Mouse (Mus musculus): Measurements from ENCODE around the gene Mta2. TPM values are rescaled to one million over a fixed set of nuclear protein-coding genes. Genes with fewer than 3 reads are reported as not detected.
A peak's percentile ranks its signal among the peaks of the same experiment; 100 is the strongest.

Gene Mta2
- polyA plus RNA-seq, 1 experiment, result 24.6 TPM

DNA sequence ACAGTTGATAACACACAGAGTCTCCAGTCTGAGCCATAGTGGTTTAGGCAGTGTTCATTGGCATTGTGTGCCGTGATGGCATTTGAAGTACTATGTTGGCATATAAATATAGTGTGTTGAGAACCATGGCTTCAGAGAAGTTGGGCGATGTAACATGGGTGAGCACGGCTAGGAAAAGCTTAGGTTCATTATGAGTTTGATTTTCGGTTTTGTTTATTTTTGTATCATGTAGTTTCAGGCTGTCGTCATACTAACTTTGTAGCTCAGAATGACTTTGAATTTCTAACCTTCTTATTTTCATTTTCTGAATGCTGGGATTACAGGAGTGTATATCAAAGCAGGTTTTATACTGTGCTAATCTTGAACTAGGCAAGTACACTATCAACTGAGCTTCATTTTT is 38.3 kb upstream of the Mta2 start:
- H3K27ac ChIP-seq (ENCODE audit: insufficient read depth, low read length), result no peak overlapping the region
- H3K4me1 ChIP-seq (ENCODE audit: control insufficient read depth, insufficient read depth, low read length), result no peaks in the 10 kb centered on the region; the same call in 1 of the 2 replicates
- TF ChIP-seq CTCF (IDR thresholded peaks at IDR 0.05; ENCODE audit: extremely low read depth, insufficient read depth, low read length), result no peak
- TF ChIP-seq POLR2A (IDR thresholded peaks at IDR 0.05; ENCODE audit: extremely low read depth, insufficient read depth, low read length), result no peak
- no peak overlapping the region for H3K4me3 ChIP-seq (ENCODE audit: insufficient read depth, low read length)

DNA sequence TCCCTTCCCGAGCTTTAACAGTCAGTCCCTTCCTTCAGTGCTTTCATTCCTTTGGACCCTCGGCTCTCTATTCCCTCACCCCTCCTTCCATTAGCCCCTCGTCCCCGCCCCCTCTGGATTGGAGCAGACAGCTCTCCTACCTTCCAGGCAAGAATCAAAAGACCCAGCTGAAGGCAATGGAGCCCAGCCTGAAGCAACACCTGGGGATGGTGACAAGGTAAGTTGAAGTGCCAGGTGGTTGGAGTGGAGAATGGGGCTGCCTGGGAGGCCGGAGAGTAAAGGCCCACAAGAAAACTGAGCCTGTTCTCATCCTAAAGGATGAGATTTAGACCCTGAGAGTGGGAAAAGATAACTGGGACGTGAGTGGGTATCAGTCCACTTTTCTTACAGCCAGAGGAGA is 33.1 kb upstream of the Mta2 start:
- TF ChIP-seq POLR2A (IDR thresholded peaks at IDR 0.05; ENCODE audit: extremely low read depth, insufficient read depth, low read length) (no peak), CTCF (IDR thresholded peaks at IDR 0.05; ENCODE audit: extremely low read depth, insufficient read depth, low read length) (no peak)
- no peak overlapping the region for H3K27ac ChIP-seq (ENCODE audit: insufficient read depth, low read length)
- no peak overlapping the region for H3K4me3 ChIP-seq (ENCODE audit: insufficient read depth, low read length)
- peaks cover 3% of the 10 kb centered on the region for H3K4me1 ChIP-seq (ENCODE audit: control insufficient read depth, insufficient read depth, low read length)

DNA sequence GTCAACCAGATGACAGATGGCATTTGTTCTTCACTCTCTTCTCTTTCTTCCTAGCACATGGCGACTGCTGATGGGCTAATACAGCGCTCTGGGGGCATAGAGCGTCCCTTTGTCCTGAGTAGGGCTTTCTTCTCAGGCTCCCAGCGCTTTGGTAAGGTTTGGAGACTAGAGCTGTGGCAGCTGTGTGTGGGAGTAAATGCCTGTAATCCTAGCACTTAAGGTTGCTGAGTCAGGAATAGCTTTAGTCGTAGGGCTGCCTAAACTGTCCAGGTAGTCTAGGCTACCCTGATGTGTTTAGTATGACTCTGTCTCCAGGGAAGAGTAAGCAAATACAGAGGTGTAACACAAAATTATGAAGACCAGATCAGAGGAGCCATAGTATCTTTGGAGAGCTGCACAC is 29.9 kb upstream of the Mta2 start:
- H3K4me3 ChIP-seq (ENCODE audit: insufficient read depth, low read length), result no peak overlapping the region
- TF ChIP-seq CTCF (IDR thresholded peaks at IDR 0.05; ENCODE audit: extremely low read depth, insufficient read depth, low read length) (no peak), POLR2A (IDR thresholded peaks at IDR 0.05; ENCODE audit: extremely low read depth, insufficient read depth, low read length) (no peak)
- H3K4me1 ChIP-seq (ENCODE audit: control insufficient read depth, insufficient read depth, low read length), result peaks cover 3% of the 10 kb centered on the region
- no peak overlapping the region for H3K27ac ChIP-seq (ENCODE audit: insufficient read depth, low read length)

DNA sequence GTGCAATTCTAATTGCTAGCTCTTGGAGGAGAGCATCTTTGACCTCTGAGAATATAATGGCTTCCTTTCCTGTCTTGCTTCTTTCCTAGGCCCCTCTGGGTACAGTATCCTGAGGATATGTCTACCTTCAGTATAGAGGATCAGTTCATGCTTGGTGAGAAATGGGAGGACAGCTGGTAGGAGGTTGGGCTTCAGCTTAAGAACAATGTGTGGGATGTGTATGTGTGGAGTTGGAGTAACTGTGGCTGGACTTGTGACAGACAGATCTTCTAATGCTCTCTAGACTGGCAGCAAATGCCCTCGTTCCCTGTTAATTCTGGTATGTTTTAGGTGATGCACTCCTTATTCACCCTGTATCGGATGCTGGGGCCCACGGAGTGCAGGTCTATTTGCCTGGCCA is 27.5 kb upstream of the Mta2 start:
- Histone ChIP-seq H3K4me3 (ENCODE audit: insufficient read depth, low read length) (no peak overlapping the region), H3K27ac (ENCODE audit: insufficient read depth, low read length) (0 out of 2 replicates have a peak overlapping the region, but pooled peaks have one; percentile 35)
- TF ChIP-seq CTCF (IDR thresholded peaks at IDR 0.05; ENCODE audit: extremely low read depth, insufficient read depth, low read length), result no peak
- TF ChIP-seq POLR2A (IDR thresholded peaks at IDR 0.05; ENCODE audit: extremely low read depth, insufficient read depth, low read length), result no peak

DNA sequence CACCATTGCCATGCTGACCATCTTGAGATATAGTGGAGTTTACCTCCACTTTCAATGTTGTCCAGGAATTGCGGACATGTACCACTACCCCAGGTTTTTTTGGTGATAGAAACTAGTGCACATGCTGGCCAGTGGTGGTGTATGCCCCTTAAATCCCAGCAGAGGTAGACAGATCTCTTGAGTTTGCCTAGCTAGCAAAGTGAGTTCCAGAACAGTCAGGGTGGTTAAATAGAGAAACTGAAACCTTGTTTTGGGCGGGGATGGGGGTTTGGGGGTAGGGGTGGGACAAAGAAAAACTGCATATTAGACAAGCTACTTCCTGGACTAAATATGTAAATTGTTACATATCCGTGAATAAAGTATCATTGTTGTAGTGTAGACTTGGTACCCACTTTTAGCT is 22.7 kb upstream of the Mta2 start:
- TF ChIP-seq POLR2A (IDR thresholded peaks at IDR 0.05; ENCODE audit: extremely low read depth, insufficient read depth, low read length) (no peak), CTCF (IDR thresholded peaks at IDR 0.05; ENCODE audit: extremely low read depth, insufficient read depth, low read length) (no peak)
- Histone ChIP-seq H3K4me1 (ENCODE audit: control insufficient read depth, insufficient read depth, low read length) (peaks cover 3% of the 10 kb centered on the region; the same call in 1 of the 2 replicates), H3K4me3 (ENCODE audit: insufficient read depth, low read length) (no peak overlapping the region), H3K27ac (ENCODE audit: insufficient read depth, low read length) (no peak overlapping the region)

More for the DNA sequence above, 27.5 kb upstream of the Mta2 start:
- H3K4me1 ChIP-seq (ENCODE audit: control insufficient read depth, insufficient read depth, low read length), result peaks cover 3% of the 10 kb centered on the region

DNA sequence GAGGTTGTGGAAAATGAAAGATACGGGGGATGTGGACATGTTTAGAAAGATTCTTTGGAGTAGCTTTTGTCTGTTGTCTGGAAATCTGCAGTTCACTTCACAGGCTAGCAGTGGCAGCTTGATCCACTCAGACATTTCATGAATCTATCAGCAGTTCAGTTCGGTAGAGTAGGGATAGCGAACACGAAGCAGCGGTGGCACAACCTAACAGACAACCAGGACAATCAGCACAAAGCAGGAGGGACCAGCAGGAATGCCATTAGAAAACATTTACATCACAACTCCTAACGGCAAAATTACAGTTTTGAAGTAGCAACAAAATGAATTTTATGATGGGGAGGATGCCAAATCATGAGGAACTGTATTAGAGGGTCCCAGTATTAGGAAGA is 22.0 kb upstream of the Mta2 start:
- Histone ChIP-seq H3K4me3 (ENCODE audit: insufficient read depth, low read length) (peak overlapping the region; percentile 73; the same call in 1 of the 2 replicates), H3K4me1 (ENCODE audit: control insufficient read depth, insufficient read depth, low read length) (peaks cover 3% of the 10 kb centered on the region; the same call in 1 of the 2 replicates), H3K27ac (ENCODE audit: insufficient read depth, low read length) (peak overlapping the region; percentile 67)
- no peak for TF ChIP-seq CTCF (IDR thresholded peaks at IDR 0.05; ENCODE audit: extremely low read depth, insufficient read depth, low read length)
- TF ChIP-seq POLR2A (IDR thresholded peaks at IDR 0.05; ENCODE audit: extremely low read depth, insufficient read depth, low read length), result no peak

DNA sequence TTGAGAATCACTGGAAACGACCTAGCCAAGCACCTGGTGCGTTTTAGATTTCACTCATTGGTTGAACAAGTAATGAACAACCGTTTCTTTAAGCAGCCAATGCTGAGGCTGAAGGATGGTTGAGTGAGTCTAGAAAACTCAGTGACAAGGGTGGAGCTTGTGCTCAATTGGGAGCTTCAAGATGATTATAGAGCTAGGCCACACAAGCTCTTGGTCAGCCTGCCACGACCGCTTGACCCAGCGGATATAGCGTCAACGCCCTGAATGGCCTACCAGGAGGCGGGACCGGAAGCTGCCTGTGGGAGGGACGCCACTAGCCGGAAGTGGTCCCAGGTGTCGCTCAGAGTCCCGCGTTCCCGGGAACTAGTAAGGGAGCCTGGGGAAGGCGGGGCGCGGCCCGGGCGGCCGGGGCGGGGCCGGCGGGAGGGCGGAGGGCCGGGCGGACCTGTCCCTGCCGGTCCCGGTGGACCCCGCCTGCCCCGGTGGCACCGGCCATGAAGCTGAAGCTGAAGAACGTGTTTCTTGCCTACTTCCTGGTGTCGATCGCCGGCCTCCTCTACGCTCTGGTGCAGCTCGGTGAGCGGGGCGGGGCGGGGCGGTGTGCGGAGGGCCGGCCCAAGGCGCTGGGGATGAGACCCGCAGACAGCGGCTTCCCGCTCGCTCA is 21.5 kb upstream of the Mta2 start, which contains the start of gene B3gat3:
Gene B3gat3, plus strand, starts transcription at position 302 of the 664 bp plus-strand sequence.
- H3K4me1 ChIP-seq (ENCODE audit: control insufficient read depth, insufficient read depth, low read length), result peaks cover 3% of the 10 kb centered on the region; the same call in 1 of the 2 replicates
- H3K27ac ChIP-seq (ENCODE audit: insufficient read depth, low read length), result peak within 1 kb of the TSS; percentile 67
- TF ChIP-seq CTCF (IDR thresholded peaks at IDR 0.05; ENCODE audit: extremely low read depth, insufficient read depth, low read length) (no peak), POLR2A (IDR thresholded peaks at IDR 0.05; ENCODE audit: extremely low read depth, insufficient read depth, low read length) (peak; percentile 93)
- H3K4me3 ChIP-seq (ENCODE audit: insufficient read depth, low read length), result peak within 1 kb of the TSS; percentile 73

DNA sequence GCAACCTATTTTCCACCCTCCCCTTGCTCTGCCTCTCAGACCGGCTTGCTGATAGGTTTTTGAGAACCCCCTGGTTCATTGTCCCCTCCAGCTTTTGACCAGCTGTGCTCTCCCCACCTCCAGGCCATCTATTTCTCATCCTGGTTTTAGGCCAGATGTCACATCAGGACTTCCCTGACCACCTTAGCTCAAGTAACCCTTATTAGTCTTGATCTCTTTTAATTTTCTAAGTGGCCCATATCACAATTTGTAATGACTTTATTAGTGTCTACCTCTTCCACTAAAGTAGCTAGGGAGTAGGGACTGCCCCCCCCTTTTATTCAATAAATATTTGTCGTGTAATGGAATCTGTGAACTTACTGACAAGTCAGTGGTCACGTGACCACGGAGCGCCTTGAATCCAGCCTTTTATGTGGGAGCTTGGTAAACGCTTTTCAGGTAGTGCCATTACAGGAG is 20.8 kb upstream of the Mta2 start:
- Histone ChIP-seq H3K4me3 (ENCODE audit: insufficient read depth, low read length) (peak overlapping the region; percentile 73), H3K27ac (ENCODE audit: insufficient read depth, low read length) (0 out of 2 replicates have a peak overlapping the region, but pooled peaks have one; percentile 4)
- no peak for TF ChIP-seq CTCF (IDR thresholded peaks at IDR 0.05; ENCODE audit: extremely low read depth, insufficient read depth, low read length)
- no peak for TF ChIP-seq POLR2A (IDR thresholded peaks at IDR 0.05; ENCODE audit: extremely low read depth, insufficient read depth, low read length)

DNA sequence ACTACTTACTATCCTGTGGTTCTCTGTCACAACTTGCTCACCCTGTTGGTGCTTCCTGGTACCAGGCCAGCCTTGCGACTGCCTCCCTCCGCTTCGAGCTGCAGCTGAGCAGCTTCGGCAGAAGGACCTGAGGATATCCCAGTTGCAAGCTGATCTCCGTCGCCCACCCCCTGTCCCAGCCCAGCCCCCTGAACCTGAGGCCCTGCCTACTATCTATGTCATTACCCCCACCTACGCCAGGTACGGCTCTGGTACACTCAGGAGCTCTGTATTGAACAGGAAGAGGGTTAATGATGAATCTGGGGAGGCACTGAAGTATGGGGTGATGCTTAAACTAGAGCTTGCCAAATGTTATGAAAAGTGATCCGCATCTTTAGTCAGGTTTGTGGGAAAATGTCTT is 19.9 kb upstream of the Mta2 start:
- no peak overlapping the region; the same call in 1 of the 2 replicates for H3K4me3 ChIP-seq (ENCODE audit: insufficient read depth, low read length)
- H3K4me1 ChIP-seq (ENCODE audit: control insufficient read depth, insufficient read depth, low read length), result peaks cover 3% of the 10 kb centered on the region; the same call in 1 of the 2 replicates
- no peak for TF ChIP-seq CTCF (IDR thresholded peaks at IDR 0.05; ENCODE audit: extremely low read depth, insufficient read depth, low read length)
- H3K27ac ChIP-seq (ENCODE audit: insufficient read depth, low read length), result no peak overlapping the region

More for the DNA sequence above, 20.8 kb upstream of the Mta2 start:
- peaks cover 3% of the 10 kb centered on the region; the same call in 1 of the 2 replicates for H3K4me1 ChIP-seq (ENCODE audit: control insufficient read depth, insufficient read depth, low read length)

DNA sequence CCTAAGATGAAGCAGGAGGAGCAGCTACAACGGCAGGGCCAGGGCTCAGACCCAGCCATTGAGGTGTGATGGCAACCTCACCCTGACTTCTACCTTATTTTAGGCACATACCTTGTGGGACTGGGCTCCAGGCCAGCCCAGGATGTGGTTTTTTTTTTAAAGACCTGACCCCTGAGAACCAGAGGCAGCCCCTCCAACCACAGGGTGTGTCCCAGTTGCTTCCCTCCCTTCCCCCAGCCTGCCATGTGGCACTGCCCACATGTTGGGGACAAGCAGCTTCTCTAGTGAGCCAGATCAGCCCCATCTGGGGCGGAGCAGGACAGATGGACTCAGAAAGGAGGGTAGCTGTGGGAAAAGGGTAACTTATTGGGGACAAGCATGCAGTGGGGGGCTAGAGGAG is 14.9 kb upstream of the Mta2 start:
- no peak overlapping the region for H3K4me3 ChIP-seq (ENCODE audit: insufficient read depth, low read length)
- H3K4me1 ChIP-seq (ENCODE audit: control insufficient read depth, insufficient read depth, low read length), result no peaks in the 10 kb centered on the region
- no peak overlapping the region for H3K27ac ChIP-seq (ENCODE audit: insufficient read depth, low read length)
- TF ChIP-seq CTCF (IDR thresholded peaks at IDR 0.05; ENCODE audit: extremely low read depth, insufficient read depth, low read length), result no peak
- no peak for TF ChIP-seq POLR2A (IDR thresholded peaks at IDR 0.05; ENCODE audit: extremely low read depth, insufficient read depth, low read length)

Data from cortical plate, adult 2 months (tissue).